Mouse (Mus musculus) lung, postnatal 0 days (tissue): ENCODE measurements at regions not wholly inside any gene's neighbourhood (a gene's known extent, or its start where the extent isn't known, plus 50 kb on each side); places are given as distances from the start of the nearest gene placed in this dataset.

Source experiments
- CTCF ChIP-seq: IDR thresholded peaks from 2 replicates; pipeline ENCODE4 v1.5.1; 2016; ENCODE audit warnings: antibody characterized with exemption, mild to moderate bottlenecking
- EP300 ChIP-seq: IDR thresholded peaks from 2 replicates; pipeline ENCODE4 v1.6.1; 2016; ENCODE audit warnings: antibody characterized with exemption, mild to moderate bottlenecking, control low read depth

GRCm38 (mm10) chr14:48852787-48853186, 179.2 kb upstream of the Otx2 start:
- no peak for TF ChIP-seq CTCF
- no peak for TF ChIP-seq EP300
